Mouse (Mus musculus): ENCODE measurements around the gene Gm17349. TPM values are rescaled to one million over a fixed set of nuclear protein-coding genes. Genes with fewer than 3 reads are reported as not detected.
"Not testable (repeated sequence)": the region's sequence is repeated elsewhere in the genome, so short reads cannot be mapped to it uniquely, and the experiment has no call there.

Gene Gm17349
- polyA plus RNA-seq, 1 experiment from 2014 or later: not detected

GRCm38 (mm10) chr15:99703676-99704040 lies 1.6 kb downstream of the Gm17349 start:
- ATAC-seq (ENCODE audit: low FRiP score, low TSS enrichment) (no peak), DNase-seq (no peak)
- H3K9me3 ChIP-seq (ENCODE audit: control insufficient read depth, low read length): no peaks in the 10 kb centered on the region
- peak overlapping the region; percentile 99 for H3K27ac ChIP-seq (replicated peaks; ENCODE audit: low read depth, low read length)
- H3K36me3 ChIP-seq (ENCODE audit: control insufficient read depth, insufficient read depth, low read length): peaks cover 64% of the 10 kb centered on the region
- 55% methylated on average over 5 of the region's 5 CpGs for WGBS
- H3K9ac ChIP-seq (replicated peaks; ENCODE audit: low read length): peak overlapping the region; percentile 99
- peak overlapping the region; percentile 85 for H3K4me3 ChIP-seq (replicated peaks; ENCODE audit: low read depth, low read length)
- H3K27me3 ChIP-seq (ENCODE audit: control insufficient read depth, insufficient read depth, low read length): no peaks in the 10 kb centered on the region
- peak overlapping the region; percentile 98 for H3K4me2 ChIP-seq (ENCODE audit: low read length)
- peaks cover 22% of the 10 kb centered on the region for H3K4me1 ChIP-seq (ENCODE audit: control insufficient read depth, insufficient read depth, low read length)

GRCm38 (mm10) chr15:99703104-99703503 lies 2.2 kb downstream of the Gm17349 start:
- Histone ChIP-seq H3K4me1 (ENCODE audit: control insufficient read depth, insufficient read depth, low read length) (peaks cover 22% of the 10 kb centered on the region), H3K27ac (replicated peaks; ENCODE audit: low read depth, low read length) (peak overlapping the region; percentile 99), H3K9me3 (ENCODE audit: control insufficient read depth, low read length) (no peaks in the 10 kb centered on the region), H3K4me3 (replicated peaks; ENCODE audit: low read depth, low read length) (peak overlapping the region; percentile 85), H3K27me3 (ENCODE audit: control insufficient read depth, insufficient read depth, low read length) (no peaks in the 10 kb centered on the region), H3K9ac (replicated peaks; ENCODE audit: low read length) (peak overlapping the region; percentile 99), H3K4me2 (ENCODE audit: low read length) (peak overlapping the region; percentile 98), H3K36me3 (ENCODE audit: control insufficient read depth, insufficient read depth, low read length) (peaks cover 63% of the 10 kb centered on the region)
- 54% methylated on average over 9 of the region's 9 CpGs for WGBS
- ATAC-seq (ENCODE audit: low FRiP score, low TSS enrichment) (no peak), DNase-seq (no peak)

GRCm38 (mm10) chr15:99701999-99702900 lies 3.0 kb downstream of the Gm17349 start, which contains the start of gene Smarcd1:
TSS of gene Smarcd1 (plus strand) at chr15:99702129.
- Histone ChIP-seq H3K27me3 (ENCODE audit: control insufficient read depth, insufficient read depth, low read length) (no peaks in the 10 kb centered on the region), H3K9me3 (ENCODE audit: control insufficient read depth, low read length) (no peaks in the 10 kb centered on the region), H3K9ac (replicated peaks; ENCODE audit: low read length) (peak within 1 kb of the TSS; percentile 99), H3K4me2 (ENCODE audit: low read length) (peak within 1 kb of the TSS; percentile 98), H3K4me1 (ENCODE audit: control insufficient read depth, insufficient read depth, low read length) (peaks cover 22% of the 10 kb centered on the region), H3K27ac (replicated peaks; ENCODE audit: low read depth, low read length) (peak within 1 kb of the TSS; percentile 99), H3K36me3 (ENCODE audit: control insufficient read depth, insufficient read depth, low read length) (peaks cover 63% of the 10 kb centered on the region), H3K4me3 (replicated peaks; ENCODE audit: low read depth, low read length) (peak within 1 kb of the TSS; percentile 85)
- ATAC-seq (ENCODE audit: low FRiP score, low TSS enrichment) (peak; percentile 96), DNase-seq (peak; percentile 98)
- WGBS: under 1% methylated on average over 71 of the region's 71 CpGs

GRCm38 (mm10) chr15:99701640-99701998 lies 3.7 kb downstream of the Gm17349 start:
- H3K9ac ChIP-seq (replicated peaks; ENCODE audit: low read length): peak overlapping the region; percentile 99; the same call in 1 of the 2 replicates
- ATAC-seq (ENCODE audit: low FRiP score, low TSS enrichment); H3K9me3 ChIP-seq (ENCODE audit: control insufficient read depth, low read length); DNase-seq; H3K27me3 ChIP-seq (ENCODE audit: control insufficient read depth, insufficient read depth, low read length): not testable (repeated sequence)
- peak overlapping the region; percentile 85 for H3K4me3 ChIP-seq (replicated peaks; ENCODE audit: low read depth, low read length)
- WGBS: 49% methylated on average over 16 of the region's 16 CpGs
- peak overlapping the region; percentile 98 for H3K4me2 ChIP-seq (ENCODE audit: low read length)
- H3K36me3 ChIP-seq (ENCODE audit: control insufficient read depth, insufficient read depth, low read length): peaks cover 63% of the 10 kb centered on the region
- peaks cover 22% of the 10 kb centered on the region for H3K4me1 ChIP-seq (ENCODE audit: control insufficient read depth, insufficient read depth, low read length)
- peak overlapping the region; percentile 99 for H3K27ac ChIP-seq (replicated peaks; ENCODE audit: low read depth, low read length)

- Histone ChIP-seq H3K4me2 (ENCODE audit: low read length) (no peak overlapping the region), H3K36me3 (ENCODE audit: control insufficient read depth, insufficient read depth, low read length) (peaks cover 66% of the 10 kb centered on the region), H3K27me3 (ENCODE audit: control insufficient read depth, insufficient read depth, low read length) (no peaks in the 10 kb centered on the region), H3K4me1 (ENCODE audit: control insufficient read depth, insufficient read depth, low read length) (peaks cover 22% of the 10 kb centered on the region), H3K4me3 (replicated peaks; ENCODE audit: low read depth, low read length) (no peak overlapping the region), H3K9me3 (ENCODE audit: control insufficient read depth, low read length) (no peaks in the 10 kb centered on the region), H3K27ac (replicated peaks; ENCODE audit: low read depth, low read length) (0 out of 2 replicates have a peak overlapping the region, but pooled peaks have one; percentile 26), H3K9ac (replicated peaks; ENCODE audit: low read length) (no peak overlapping the region)
- 89% methylated on average over 18 of the region's 18 CpGs for WGBS
- DNase-seq (no peak), ATAC-seq (ENCODE audit: low FRiP score, low TSS enrichment) (no peak)
These were observed 4.8 kb downstream of the Gm17349 start for GRCm38 (mm10) chr15:99700219-99701106.

- Histone ChIP-seq H3K9ac (replicated peaks; ENCODE audit: low read length) (no peak overlapping the region), H3K27ac (replicated peaks; ENCODE audit: low read depth, low read length) (no peak overlapping the region), H3K27me3 (ENCODE audit: control insufficient read depth, insufficient read depth, low read length) (no peaks in the 10 kb centered on the region), H3K36me3 (ENCODE audit: control insufficient read depth, insufficient read depth, low read length) (peaks cover 68% of the 10 kb centered on the region), H3K4me3 (replicated peaks; ENCODE audit: low read depth, low read length) (no peak overlapping the region), H3K4me1 (ENCODE audit: control insufficient read depth, insufficient read depth, low read length) (peaks cover 19% of the 10 kb centered on the region), H3K4me2 (ENCODE audit: low read length) (no peak overlapping the region), H3K9me3 (ENCODE audit: control insufficient read depth, low read length) (no peaks in the 10 kb centered on the region)
- DNase-seq (no peak), ATAC-seq (ENCODE audit: low FRiP score, low TSS enrichment) (no peak)
- WGBS: 91% methylated on average over 10 of the region's 10 CpGs
These were observed 5.6 kb downstream of the Gm17349 start for GRCm38 (mm10) chr15:99699715-99700114.

GRCm38 (mm10) chr15:99698533-99699085 lies 6.7 kb downstream of the Gm17349 start:
- H3K9ac ChIP-seq (replicated peaks; ENCODE audit: low read length): no peak overlapping the region
- H3K36me3 ChIP-seq (ENCODE audit: control insufficient read depth, insufficient read depth, low read length): peaks cover 60% of the 10 kb centered on the region
- no peak overlapping the region for H3K4me2 ChIP-seq (ENCODE audit: low read length)
- no peaks in the 10 kb centered on the region for H3K9me3 ChIP-seq (ENCODE audit: control insufficient read depth, low read length)
- peaks cover 8% of the 10 kb centered on the region for H3K4me1 ChIP-seq (ENCODE audit: control insufficient read depth, insufficient read depth, low read length)
- no peaks in the 10 kb centered on the region for H3K27me3 ChIP-seq (ENCODE audit: control insufficient read depth, insufficient read depth, low read length)
- DNase-seq (no peak), ATAC-seq (ENCODE audit: low FRiP score, low TSS enrichment) (no peak)
- 43% methylated on average over 20 of the region's 20 CpGs for WGBS
- no peak overlapping the region for H3K4me3 ChIP-seq (replicated peaks; ENCODE audit: low read depth, low read length)
- no peak overlapping the region for H3K27ac ChIP-seq (replicated peaks; ENCODE audit: low read depth, low read length)

- Histone ChIP-seq H3K9ac (replicated peaks; ENCODE audit: low read length) (no peak overlapping the region; the same call in 1 of the 2 replicates), H3K9me3 (ENCODE audit: control insufficient read depth, low read length) (no peaks in the 10 kb centered on the region), H3K4me2 (ENCODE audit: low read length) (no peak overlapping the region), H3K27me3 (ENCODE audit: control insufficient read depth, insufficient read depth, low read length) (no peaks in the 10 kb centered on the region), H3K36me3 (ENCODE audit: control insufficient read depth, insufficient read depth, low read length) (peaks cover 63% of the 10 kb centered on the region), H3K27ac (replicated peaks; ENCODE audit: low read depth, low read length) (no peak overlapping the region), H3K4me1 (ENCODE audit: control insufficient read depth, insufficient read depth, low read length) (no peaks in the 10 kb centered on the region), H3K4me3 (replicated peaks; ENCODE audit: low read depth, low read length) (no peak overlapping the region)
- DNase-seq (no peak), ATAC-seq (ENCODE audit: low FRiP score, low TSS enrichment) (no peak)
- WGBS: 50% methylated on average over 2 of the region's 2 CpGs
These were observed 8.0 kb downstream of the Gm17349 start for GRCm38 (mm10) chr15:99697309-99697708.

Measured in midbrain, embryonic 14.5 days (tissue).